Mouse (Mus musculus): ENCODE measurements at regions not wholly inside any gene's neighbourhood (a gene's known extent, or its start where the extent isn't known, plus 50 kb on each side); places are given as distances from the start of the nearest gene placed in this dataset.
"Not testable (repeated sequence)": the region's sequence is repeated elsewhere in the genome, so short reads cannot be mapped to it uniquely, and the experiment has no call there.

GRCm38 (mm10) chr13:85035903-85036302 is 153.3 kb upstream of the Ccnh start:
- DNase-seq (ENCODE audit: low spot score in 2 of 2) = no peak
- TF ChIP-seq CTCF (conservative IDR thresholded peaks at IDR 0.05) = no peak

DNA sequence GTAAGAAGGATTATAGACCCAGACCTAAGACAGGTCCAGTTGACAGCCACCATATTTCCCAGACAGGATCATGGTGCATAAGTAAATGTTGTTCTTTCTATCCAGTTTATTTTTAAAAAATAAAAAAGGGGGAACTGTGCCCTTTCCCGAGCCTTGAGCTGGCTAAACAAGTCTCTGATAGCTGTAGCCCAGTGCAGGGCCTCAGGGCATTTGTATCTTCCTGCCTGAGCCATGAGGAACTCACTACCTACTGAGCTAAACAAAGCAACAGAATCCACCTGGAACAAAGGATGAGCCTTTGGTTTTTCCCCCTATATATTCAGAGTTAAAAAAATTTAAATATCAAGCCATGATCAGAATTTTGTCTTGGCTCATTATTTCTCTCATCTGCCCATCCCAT is 152.4 kb upstream of the Ccnh start:
- no peak for TF ChIP-seq CTCF (conservative IDR thresholded peaks at IDR 0.05)
- Histone ChIP-seq H3K27ac (no peak overlapping the region), H3K4me3 (no peak overlapping the region)
- DNase-seq (ENCODE audit: low spot score in 2 of 2) = no peak

More at GRCm38 (mm10) chr13:85035903-85036302, 153.3 kb upstream of the Ccnh start:
- Histone ChIP-seq H3K27ac (no peak overlapping the region), H3K4me3 (no peak overlapping the region)

- no peak overlapping the region for H3K4me3 ChIP-seq
- TF ChIP-seq CTCF (conservative IDR thresholded peaks at IDR 0.05) = 0 out of 2 replicates have a peak, but pooled peaks have one; percentile 5
- DNase-seq (ENCODE audit: low spot score in 2 of 2) = peak in 1 of 2 experiments; percentile 14
- H3K27ac ChIP-seq = peak overlapping the region; percentile 24; the same call in 1 of the 2 replicates
Observed at GRCm38 (mm10) chr13:85066585-85067550, 122.3 kb upstream of the Ccnh start.

- DNase-seq (ENCODE audit: low spot score in 2 of 2) = no peak
- no peak for TF ChIP-seq CTCF (conservative IDR thresholded peaks at IDR 0.05)
- no peak overlapping the region for H3K4me3 ChIP-seq
- peak overlapping the region; percentile 24; the same call in 1 of the 2 replicates for H3K27ac ChIP-seq
Observed at GRCm38 (mm10) chr13:85067551-85068283, 121.5 kb upstream of the Ccnh start.

GRCm38 (mm10) chr13:85068403-85068802 is 120.8 kb upstream of the Ccnh start:
- H3K4me3 ChIP-seq = no peak overlapping the region
- peak overlapping the region; percentile 43; the same call in 1 of the 2 replicates for H3K27ac ChIP-seq
- TF ChIP-seq CTCF (conservative IDR thresholded peaks at IDR 0.05) = no peak
- DNase-seq (ENCODE audit: low spot score in 2 of 2) = no peak

GRCm38 (mm10) chr13:85083335-85083734 is 105.9 kb upstream of the Ccnh start:
- peak; percentile 19 to 62 for DNase-seq (ENCODE audit: low spot score in 2 of 2)
- TF ChIP-seq CTCF (conservative IDR thresholded peaks at IDR 0.05) = 0 out of 2 replicates have a peak, but pooled peaks have one; percentile 7
- Histone ChIP-seq H3K4me3 (no peak overlapping the region), H3K27ac (peak overlapping the region; percentile 85)

DNA sequence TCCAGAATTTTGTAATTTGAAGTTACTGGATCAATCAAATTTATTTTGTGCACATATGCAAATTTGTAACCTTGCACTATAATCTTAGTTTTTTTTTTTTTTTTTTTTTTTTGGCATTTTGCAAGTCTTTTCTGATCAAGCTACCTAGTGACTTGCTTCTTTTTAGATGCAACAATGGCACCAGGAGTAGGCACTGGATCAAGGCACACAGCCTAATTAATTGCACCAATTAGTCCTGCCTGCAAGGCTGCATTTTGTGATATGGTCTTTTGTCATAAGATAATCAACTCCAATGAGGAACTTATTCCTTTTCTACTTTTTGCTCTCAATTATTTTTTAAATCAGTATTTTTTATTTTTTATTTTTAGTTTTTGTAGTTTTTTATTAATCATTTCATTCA is 105.5 kb upstream of the Ccnh start:
- no peak for TF ChIP-seq CTCF (conservative IDR thresholded peaks at IDR 0.05)
- no peak for DNase-seq (ENCODE audit: low spot score in 2 of 2)
- Histone ChIP-seq H3K27ac (peak overlapping the region; percentile 85), H3K4me3 (no peak overlapping the region)

- H3K4me3 ChIP-seq = no peak overlapping the region
- DNase-seq (ENCODE audit: low spot score in 2 of 2) = no peak
- H3K27ac ChIP-seq = no peak overlapping the region
- no peak for TF ChIP-seq CTCF (conservative IDR thresholded peaks at IDR 0.05)
Observed at GRCm38 (mm10) chr13:85096174-85096573, 93.0 kb upstream of the Ccnh start.

- Histone ChIP-seq H3K27ac (peak overlapping the region; percentile 11; the same call in 1 of the 2 replicates), H3K4me3 (no peak overlapping the region)
- peak in 1 of 2 experiments; percentile 8 for DNase-seq (ENCODE audit: low spot score in 2 of 2)
- TF ChIP-seq CTCF (conservative IDR thresholded peaks at IDR 0.05) = no peak
Observed at GRCm38 (mm10) chr13:85123309-85123708, 65.9 kb upstream of the Ccnh start.

- not testable (repeated sequence) for DNase-seq (ENCODE audit: low spot score in 2 of 2); H3K27ac ChIP-seq; H3K4me3 ChIP-seq
Observed at GRCm38 (mm10) chr13:85126573-85127547, 62.3 kb upstream of the Ccnh start.

- TF ChIP-seq CTCF (conservative IDR thresholded peaks at IDR 0.05) = no peak
- no peak overlapping the region for H3K27ac ChIP-seq
- H3K4me3 ChIP-seq = no peak overlapping the region
- DNase-seq (ENCODE audit: low spot score in 2 of 2) = no peak
Observed at GRCm38 (mm10) chr13:85127548-85127925, 61.7 kb upstream of the Ccnh start.

Data from layer of hippocampus, adult 2 months (tissue).